Mouse (Mus musculus): ENCODE measurements at regions not wholly inside any gene's neighbourhood (a gene's known extent, or its start where the extent isn't known, plus 50 kb on each side); places are given as distances from the start of the nearest gene placed in this dataset.

- DNase-seq = no peak
Measured at GRCm38 (mm10) chr2:148558365-148558764, 114.0 kb upstream of the Nxt1 start.

- DNase-seq = no peak
Measured at GRCm38 (mm10) chr2:148551207-148551606, 107.8 kb upstream of the Cd93 start.

GRCm38 (mm10) chr2:148549618-148550017 lies 106.3 kb upstream of the Cd93 start:
- no peak for DNase-seq

GRCm38 (mm10) chr2:148542340-148542739 lies 99.0 kb upstream of the Cd93 start:
- DNase-seq = no peak

- DNase-seq = no peak
Measured at GRCm38 (mm10) chr2:148537914-148538510, 94.6 kb upstream of the Cd93 start.

- DNase-seq = no peak
Measured at GRCm38 (mm10) chr2:148537251-148537650, 93.9 kb upstream of the Cd93 start.

GRCm38 (mm10) chr2:148536608-148537007 lies 93.2 kb upstream of the Cd93 start:
- no peak for DNase-seq

- DNase-seq = peak; percentile 19
Measured at GRCm38 (mm10) chr2:148535562-148536180, 92.3 kb upstream of the Cd93 start.

GRCm38 (mm10) chr2:148532051-148532450 lies 88.7 kb upstream of the Cd93 start:
- DNase-seq = no peak

GRCm38 (mm10) chr2:148530546-148530945 lies 87.2 kb upstream of the Cd93 start:
- peak; percentile 26 for DNase-seq

GRCm38 (mm10) chr2:148529900-148530299 lies 86.5 kb upstream of the Cd93 start:
- no peak for DNase-seq

GRCm38 (mm10) chr2:148527755-148528154 lies 84.4 kb upstream of the Cd93 start:
- DNase-seq = no peak

GRCm38 (mm10) chr2:148525496-148525895 lies 82.1 kb upstream of the Cd93 start:
- no peak for DNase-seq

- DNase-seq = no peak
Measured at GRCm38 (mm10) chr2:148523401-148523800, 80.0 kb upstream of the Cd93 start.

- DNase-seq = no peak
Measured at GRCm38 (mm10) chr2:148522936-148523335, 79.6 kb upstream of the Cd93 start.

GRCm38 (mm10) chr2:148521966-148522575 lies 78.7 kb upstream of the Cd93 start:
- peak; percentile 55 for DNase-seq

GRCm38 (mm10) chr2:148520291-148520690 lies 76.9 kb upstream of the Cd93 start:
- no peak for DNase-seq

GRCm38 (mm10) chr2:148519689-148520290 lies 76.4 kb upstream of the Cd93 start:
- DNase-seq = no peak

GRCm38 (mm10) chr2:148517906-148518305 lies 74.5 kb upstream of the Cd93 start:
- DNase-seq = no peak

GRCm38 (mm10) chr2:148510008-148510681 lies 66.8 kb upstream of the Cd93 start:
- DNase-seq = peak; percentile 67

- DNase-seq = peak; percentile 46
Measured at GRCm38 (mm10) chr2:148509357-148509756, 66.0 kb upstream of the Cd93 start.

GRCm38 (mm10) chr2:148507523-148507922 lies 64.2 kb upstream of the Cd93 start:
- no peak for DNase-seq

- no peak for DNase-seq
Measured at GRCm38 (mm10) chr2:148506966-148507365, 63.6 kb upstream of the Cd93 start.
